Mouse (Mus musculus): ENCODE data around the gene Qrich2. TPM values are rescaled to one million over a fixed set of nuclear protein-coding genes. Genes with fewer than 3 reads are reported as not detected.

Gene Qrich2
- polyA plus RNA-seq, 1 experiment from 2014 or later = 0.21 TPM

GRCm38 (mm10) chr11:116406231-116406728, 59.8 kb downstream of the Qrich2 start:
- Histone ChIP-seq H3K27me3 (ENCODE audit: low read depth, poor library complexity, severe bottlenecking) (peaks cover 3% of the 10 kb centered on the region), H3K9me3 (replicated peaks) (no peaks in the 10 kb centered on the region), H3K4me3 (no peak overlapping the region), H3K36me3 (peaks cover 35% of the 10 kb centered on the region), H3K27ac (replicated peaks) (no peak overlapping the region), H3K4me1 (peaks cover 8% of the 10 kb centered on the region)
- no peak for DNase-seq (ENCODE audit: low spot score)
- WGBS = 97% methylated on average over 16 of the region's 16 CpGs

GRCm38 (mm10) chr11:116405601-116406000, 60.4 kb downstream of the Qrich2 start:
- no peak for DNase-seq (ENCODE audit: low spot score)
- H3K27me3 ChIP-seq (ENCODE audit: low read depth, poor library complexity, severe bottlenecking) = no peaks in the 10 kb centered on the region
- H3K36me3 ChIP-seq = peaks cover 35% of the 10 kb centered on the region
- no peak overlapping the region for H3K27ac ChIP-seq (replicated peaks)
- 88% methylated on average over 4 of the region's 4 CpGs for WGBS
- no peak overlapping the region for H3K4me3 ChIP-seq
- no peaks in the 10 kb centered on the region for H3K9me3 ChIP-seq (replicated peaks)
- peaks cover under 1% of the 10 kb centered on the region for H3K4me1 ChIP-seq

GRCm38 (mm10) chr11:116400560-116400959, 65.5 kb downstream of the Qrich2 start:
- Histone ChIP-seq H3K27ac (replicated peaks) (no peak overlapping the region), H3K27me3 (ENCODE audit: low read depth, poor library complexity, severe bottlenecking) (no peaks in the 10 kb centered on the region), H3K36me3 (peaks cover 30% of the 10 kb centered on the region), H3K4me1 (peaks cover 4% of the 10 kb centered on the region), H3K4me3 (no peak overlapping the region), H3K9me3 (replicated peaks) (no peaks in the 10 kb centered on the region)
- 82% methylated on average over 4 of the region's 4 CpGs for WGBS
- DNase-seq (ENCODE audit: low spot score) = no peak

GRCm38 (mm10) chr11:116398348-116398677, 67.7 kb downstream of the Qrich2 start:
- H3K9me3 ChIP-seq (replicated peaks) = no peaks in the 10 kb centered on the region
- no peak for DNase-seq (ENCODE audit: low spot score)
- H3K36me3 ChIP-seq = peaks cover 17% of the 10 kb centered on the region
- H3K27me3 ChIP-seq (ENCODE audit: low read depth, poor library complexity, severe bottlenecking) = no peaks in the 10 kb centered on the region
- peaks cover 4% of the 10 kb centered on the region for H3K4me1 ChIP-seq
- 89% methylated on average over 11 of the region's 11 CpGs for WGBS
- no peak overlapping the region for H3K4me3 ChIP-seq
- H3K27ac ChIP-seq (replicated peaks) = no peak overlapping the region

- no peak for DNase-seq (ENCODE audit: low spot score)
- Histone ChIP-seq H3K27me3 (ENCODE audit: low read depth, poor library complexity, severe bottlenecking) (no peaks in the 10 kb centered on the region), H3K9me3 (replicated peaks) (no peaks in the 10 kb centered on the region), H3K4me3 (no peak overlapping the region), H3K4me1 (peaks cover 4% of the 10 kb centered on the region), H3K36me3 (peaks cover 11% of the 10 kb centered on the region), H3K27ac (replicated peaks) (no peak overlapping the region)
- WGBS = 84% methylated on average over 8 of the region's 8 CpGs
Observed at GRCm38 (mm10) chr11:116397517-116398347, 68.3 kb downstream of the Qrich2 start.

GRCm38 (mm10) chr11:116396934-116397330, 69.1 kb downstream of the Qrich2 start:
- Histone ChIP-seq H3K36me3 (peaks cover 9% of the 10 kb centered on the region), H3K27me3 (ENCODE audit: low read depth, poor library complexity, severe bottlenecking) (no peaks in the 10 kb centered on the region), H3K9me3 (replicated peaks) (no peaks in the 10 kb centered on the region), H3K4me3 (no peak overlapping the region), H3K4me1 (peaks cover 4% of the 10 kb centered on the region), H3K27ac (replicated peaks) (no peak overlapping the region)
- WGBS = 96% methylated on average over 3 of the region's 3 CpGs
- no peak for DNase-seq (ENCODE audit: low spot score)

GRCm38 (mm10) chr11:116396276-116396933, 69.6 kb downstream of the Qrich2 start:
- Histone ChIP-seq H3K4me3 (no peak overlapping the region), H3K27me3 (ENCODE audit: low read depth, poor library complexity, severe bottlenecking) (no peaks in the 10 kb centered on the region), H3K36me3 (peaks cover 9% of the 10 kb centered on the region), H3K9me3 (replicated peaks) (no peaks in the 10 kb centered on the region), H3K27ac (replicated peaks) (no peak overlapping the region), H3K4me1 (peaks cover 4% of the 10 kb centered on the region)
- 93% methylated on average over 11 of the region's 11 CpGs for WGBS
- DNase-seq (ENCODE audit: low spot score) = no peak

GRCm38 (mm10) chr11:116394769-116395168, 71.3 kb downstream of the Qrich2 start:
- Histone ChIP-seq H3K4me3 (no peak overlapping the region), H3K27ac (replicated peaks) (no peak overlapping the region), H3K27me3 (ENCODE audit: low read depth, poor library complexity, severe bottlenecking) (no peaks in the 10 kb centered on the region), H3K4me1 (peaks cover 4% of the 10 kb centered on the region), H3K9me3 (replicated peaks) (no peaks in the 10 kb centered on the region), H3K36me3 (peaks cover 9% of the 10 kb centered on the region)
- 96% methylated on average over 4 of the region's 4 CpGs for WGBS
- DNase-seq (ENCODE audit: low spot score) = no peak

Other genes starting within 250 kb of the Qrich2 start
- gene Evpl, start 228.2 kb downstream of the Qrich2 start, polyA plus RNA-seq (2016; fragmentation: Nextera tagmentation; extraction: Ambion mirVana) = 0.32 and 0.57 TPM in 2 replicates
- gene Srp68, start 192.0 kb downstream of the Qrich2 start, polyA plus RNA-seq (2016; fragmentation: Nextera tagmentation; extraction: Ambion mirVana) = 96.1 and 106 TPM in 2 replicates
- gene Galr2, start 185.3 kb downstream of the Qrich2 start, polyA plus RNA-seq (2016; fragmentation: Nextera tagmentation; extraction: Ambion mirVana) = 0.09 and 0.12 TPM in 2 replicates
- 57.6 and 71.6 TPM in 2 replicates for gene Exoc7, start 159.0 kb downstream of the Qrich2 start, polyA plus RNA-seq (2016; fragmentation: Nextera tagmentation; extraction: Ambion mirVana)
- gene Foxj1, start 130.8 kb downstream of the Qrich2 start, polyA plus RNA-seq (2016; fragmentation: Nextera tagmentation; extraction: Ambion mirVana) = 7.1 and 8.4 TPM in 2 replicates
- gene Rnf157, start 53.2 kb downstream of the Qrich2 start, polyA plus RNA-seq (2016; fragmentation: Nextera tagmentation; extraction: Ambion mirVana) = 5.3 and 10.1 TPM in 2 replicates
- 37.5 and 40.9 TPM in 2 replicates for gene Ubald2, start 32.1 kb downstream of the Qrich2 start, polyA plus RNA-seq (2016; fragmentation: Nextera tagmentation; extraction: Ambion mirVana)
- gene Prpsap1, start 28.0 kb upstream of the Qrich2 start, polyA plus RNA-seq (2016; fragmentation: Nextera tagmentation; extraction: Ambion mirVana) = 224 and 227 TPM in 2 replicates
- gene Sphk1, start 64.7 kb upstream of the Qrich2 start, polyA plus RNA-seq (2016; fragmentation: Nextera tagmentation; extraction: Ambion mirVana) = 6.4 and 9.4 TPM in 2 replicates
- 8.3 and 8.7 TPM in 2 replicates for gene Ube2o, start 115.2 kb upstream of the Qrich2 start, polyA plus RNA-seq (2016; fragmentation: Nextera tagmentation; extraction: Ambion mirVana)
- not detected in 2 replicates for gene Aanat, start 120.2 kb upstream of the Qrich2 start, polyA plus RNA-seq (2016; fragmentation: Nextera tagmentation; extraction: Ambion mirVana)
- gene Rhbdf2, start 160.8 kb upstream of the Qrich2 start, polyA plus RNA-seq (2016; fragmentation: Nextera tagmentation; extraction: Ambion mirVana) = 2.5 and 3.3 TPM in 2 replicates
- 0.65 and 0.77 TPM in 2 replicates for gene Prcd, start 187.3 kb upstream of the Qrich2 start, polyA plus RNA-seq (2016; fragmentation: Nextera tagmentation; extraction: Ambion mirVana)
- 2.5 and 2.8 TPM in 2 replicates for gene Cygb, start 188.1 kb upstream of the Qrich2 start, polyA plus RNA-seq (2016; fragmentation: Nextera tagmentation; extraction: Ambion mirVana)